Mouse (Mus musculus) spleen, adult 2 months (tissue): ENCODE results near the gene Gm17655.

Experiments used
- CTCF ChIP-seq: fragments of 200-500 bp; IDR thresholded peaks from 2 replicates; pipeline ENCODE4 v1.5.1; 2011; ENCODE audit warnings: mild to moderate bottlenecking, inconsistent platforms; ENCODE audit not compliant: insufficient read depth, insufficient read length, insufficient replicate concordance; ENCODE audit errors: extremely low read depth
- POLR2A ChIP-seq: fragments of 200-500 bp; IDR thresholded peaks from 2 replicates; pipeline ENCODE4 v1.6.1; 2011; ENCODE audit warnings: low read depth, low read length, inconsistent platforms

GRCm38 (mm10) chr5:110102429-110102828 is 30.1 kb upstream of the Gm17655 start:
- TF ChIP-seq CTCF, result no peak
- no peak for TF ChIP-seq POLR2A
